Mouse (Mus musculus) adrenal gland, adult 18-20 months (tissue): ENCODE measurements around the gene Tap2. TPM values are rescaled to one million over a fixed set of nuclear protein-coding genes. Genes with fewer than 3 reads are reported as not detected.
"Not testable (repeated sequence)": the region's sequence is repeated elsewhere in the genome, so short reads cannot be mapped to it uniquely, and the experiment has no call there.

Experiments used
- DNase-seq, 2 experiments: peaks; one replicate each; pipeline ENCODE4 v3.0.0; 2021 to 2022; ENCODE audit warnings: low spot score in 2 of 2
- total RNA-seq, 2 experiments: library from RNA; stranded (reverse); gene quantifications; 1 replicate in 1 of 2; 2 replicates in 1 of 2; pipeline ENCODE4 v1.2.3; 2021

Gene Tap2
- total RNA-seq, 2 experiments from 2014 or later = 51.6 to 60.9 TPM

GRCm38 (mm10) chr17:34210599-34210998, 7.3 kb downstream of the Tap2 start:
- peak; percentile 28 to 45 for DNase-seq

GRCm38 (mm10) chr17:34211746-34212365, 8.5 kb downstream of the Tap2 start:
- peak in 1 of 2 experiments; percentile 25 for DNase-seq

- peak in 1 of 2 experiments; percentile 13 for DNase-seq
These were observed 10.6 kb downstream of the Tap2 start for GRCm38 (mm10) chr17:34213936-34214335.

GRCm38 (mm10) chr17:34215176-34215575, 11.8 kb downstream of the Tap2 start:
- peak in 1 of 2 experiments; percentile 14 for DNase-seq

GRCm38 (mm10) chr17:34217216-34217928, 14.0 kb downstream of the Tap2 start:
- peak in 1 of 2 experiments; percentile 14 for DNase-seq

DNA sequence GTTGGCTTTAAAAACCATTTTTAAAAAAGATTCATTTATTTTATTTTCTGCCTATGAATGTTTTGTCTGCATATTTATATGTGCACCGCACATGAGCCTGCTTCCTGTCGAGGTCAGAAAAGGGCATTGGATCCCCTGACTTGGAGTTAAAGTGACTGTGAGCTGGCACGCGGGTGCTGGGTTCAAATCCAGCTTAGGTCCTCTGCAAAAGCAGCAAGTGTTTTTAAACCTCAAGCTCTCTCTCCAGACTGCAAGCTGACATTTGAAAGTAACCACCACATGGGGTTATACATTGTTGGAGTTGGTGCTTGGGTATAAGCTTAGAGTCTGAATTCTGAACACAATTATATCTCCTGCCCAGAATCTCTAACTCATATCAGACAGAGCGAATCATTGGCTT, 14.7 kb downstream of the Tap2 start:
- DNase-seq = no peak

DNA sequence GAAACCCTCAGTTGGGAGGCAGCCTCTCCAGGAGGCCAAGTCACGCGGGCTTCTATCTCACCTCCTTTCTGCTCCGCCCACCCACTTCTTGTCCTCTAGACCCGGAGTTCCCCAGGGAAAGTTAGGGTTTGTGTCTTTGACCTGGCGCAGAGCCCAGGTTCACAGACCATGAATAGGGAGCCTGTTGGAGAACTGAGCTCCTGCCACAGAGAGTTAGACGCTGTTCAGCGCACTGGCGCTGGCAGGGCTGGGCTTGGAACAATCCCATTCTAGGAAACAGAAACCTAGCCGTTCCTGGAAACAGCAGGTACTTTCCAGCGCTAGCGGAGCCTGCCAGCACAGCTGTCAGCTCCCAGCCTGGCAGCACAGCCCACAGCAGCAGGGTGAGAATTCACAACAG, 15.3 kb downstream of the Tap2 start:
- peak in 1 of 2 experiments; percentile 55 for DNase-seq

DNA sequence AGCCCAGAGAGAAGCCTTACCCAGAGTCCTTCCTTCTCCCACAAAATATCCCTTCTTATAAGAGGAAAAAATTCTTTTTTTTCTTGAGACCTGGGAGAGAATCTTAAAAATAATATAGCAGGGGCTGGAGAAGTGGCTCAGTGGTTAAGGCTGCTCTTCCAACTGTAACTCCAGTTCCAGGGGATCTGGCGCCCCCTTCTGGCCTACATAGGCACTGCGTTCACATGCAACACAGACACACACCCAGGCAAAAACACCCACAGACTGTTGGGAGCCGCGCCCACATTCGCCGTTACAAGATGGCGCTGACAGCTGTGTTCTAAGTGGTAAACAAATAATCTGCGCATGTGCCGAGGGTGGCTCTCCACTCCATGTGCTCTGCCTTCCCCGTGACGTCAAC, 15.8 kb downstream of the Tap2 start:
- DNase-seq = peak; percentile 60 to 69

GRCm38 (mm10) chr17:34219801-34220200, 16.5 kb downstream of the Tap2 start:
- peak in 1 of 2 experiments; percentile 26 for DNase-seq

GRCm38 (mm10) chr17:34220401-34220800, 17.1 kb downstream of the Tap2 start:
- DNase-seq = not testable (repeated sequence)

DNA sequence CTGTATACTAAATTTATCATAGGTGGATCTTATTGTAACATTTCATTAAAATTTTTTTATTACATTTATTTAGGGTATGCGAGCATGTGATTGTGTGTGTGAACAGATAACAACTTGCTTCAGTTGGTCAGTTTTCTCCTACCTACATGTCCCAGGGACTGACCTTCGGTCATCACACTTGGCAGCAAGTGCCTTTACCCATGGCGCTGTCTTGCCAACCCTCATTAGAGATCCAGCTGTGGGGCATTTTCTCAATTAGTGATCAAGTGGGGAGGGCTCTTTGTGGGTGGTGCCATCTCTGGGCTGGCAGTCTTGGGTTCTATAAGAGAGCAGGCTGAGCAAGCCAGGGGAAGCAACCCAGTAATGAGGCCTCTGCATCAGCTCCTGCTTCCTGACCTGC, 21.5 kb downstream of the Tap2 start:
- DNase-seq = no peak

GRCm38 (mm10) chr17:34225426-34225825, 22.1 kb downstream of the Tap2 start:
- no peak for DNase-seq

GRCm38 (mm10) chr17:34225911-34226310, 22.6 kb downstream of the Tap2 start:
- DNase-seq = not testable (repeated sequence)

GRCm38 (mm10) chr17:34230971-34231370, 27.6 kb downstream of the Tap2 start:
- not testable (repeated sequence) for DNase-seq

DNA sequence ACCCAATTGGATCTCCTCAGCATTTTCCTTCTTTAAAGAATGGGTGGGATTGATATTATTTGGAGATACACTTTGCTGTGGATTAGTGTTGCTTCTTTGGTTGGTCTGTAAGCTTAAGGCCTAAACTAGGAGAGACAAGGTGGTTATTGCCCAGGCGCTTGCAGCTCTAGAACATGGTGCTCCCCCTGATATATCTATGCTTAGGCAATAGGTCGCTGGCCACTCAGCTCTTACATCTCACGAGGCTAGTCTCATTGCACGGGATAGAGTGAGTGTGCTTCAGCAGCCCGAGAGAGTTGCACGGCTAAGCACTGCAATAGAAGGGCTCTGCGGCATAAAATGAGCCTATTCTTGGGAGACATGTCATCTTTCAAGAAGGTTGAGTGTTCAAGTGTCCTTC, 28.7 kb downstream of the Tap2 start:
- DNase-seq = not testable (repeated sequence)

DNA sequence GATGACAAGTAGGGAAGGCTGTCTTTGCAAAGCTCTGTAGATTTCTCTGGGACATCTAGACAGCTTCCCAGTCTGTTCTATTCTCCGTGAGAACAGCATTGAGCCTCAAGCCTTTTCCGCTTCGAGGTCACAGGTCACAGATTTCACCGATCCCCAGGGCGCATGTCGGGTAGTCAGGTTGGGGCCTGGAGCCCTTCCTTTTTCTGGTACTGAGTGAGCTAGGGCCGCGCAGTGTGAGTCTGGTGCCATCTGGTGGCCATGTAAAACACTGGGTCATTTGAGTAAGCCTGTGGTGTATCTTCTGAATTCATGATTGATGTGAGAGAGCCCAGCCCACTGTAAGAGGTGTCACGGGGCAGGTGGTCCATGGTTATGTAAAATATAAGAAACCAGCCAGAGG, 31.6 kb downstream of the Tap2 start:
- DNase-seq = peak; percentile 74 to 79

- no peak for DNase-seq
These were observed 33.4 kb downstream of the Tap2 start for GRCm38 (mm10) chr17:34236691-34237090.

GRCm38 (mm10) chr17:34237741-34238140, 34.4 kb downstream of the Tap2 start:
- no peak for DNase-seq

DNA sequence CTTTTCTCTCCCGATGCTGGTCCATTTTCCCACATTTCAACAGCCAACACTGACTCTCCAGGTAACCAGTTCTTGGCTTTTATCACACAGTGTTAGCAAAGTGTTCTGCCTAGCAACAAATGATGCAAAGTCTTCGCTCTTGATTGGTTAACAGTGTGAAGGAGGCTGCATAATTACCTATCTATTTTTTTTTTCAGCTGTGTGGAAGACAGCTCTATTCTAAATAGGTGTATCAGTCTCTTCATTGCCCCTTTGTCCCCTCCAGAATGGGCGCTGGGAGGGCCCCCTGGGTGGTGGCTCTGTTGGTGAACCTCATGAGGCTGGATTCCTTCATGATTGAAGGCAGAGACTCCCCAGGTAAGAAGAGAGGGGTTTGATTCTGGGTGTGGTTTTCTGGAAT, 35.4 kb downstream of the Tap2 start, which contains the start of gene H2-Ob:
Gene H2-Ob, plus strand, starts transcription at position 198 of the 400 bp plus-strand sequence.
- DNase-seq = no peak

DNA sequence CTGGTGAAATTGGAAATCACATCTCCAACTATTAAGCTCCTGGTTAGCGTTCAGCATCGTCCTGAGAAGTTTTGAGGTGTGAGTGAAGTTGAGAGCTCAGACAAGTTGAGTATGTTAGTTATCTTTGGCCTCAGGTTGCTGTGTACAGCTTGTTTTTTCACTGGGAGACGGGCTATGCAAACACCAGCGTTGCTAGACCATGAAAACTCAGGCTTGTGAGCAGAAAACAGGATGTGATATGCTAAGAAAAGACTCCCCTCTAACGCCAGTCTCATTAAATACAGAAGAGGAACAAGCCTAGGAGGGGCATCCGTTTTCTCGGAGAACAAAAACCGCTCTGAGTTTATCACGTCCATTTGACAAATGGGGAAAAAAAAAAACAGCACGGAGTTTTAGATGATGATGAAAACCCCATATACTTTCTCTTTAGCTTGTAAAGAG, 36.3 kb downstream of the Tap2 start:
- DNase-seq = no peak

DNA sequence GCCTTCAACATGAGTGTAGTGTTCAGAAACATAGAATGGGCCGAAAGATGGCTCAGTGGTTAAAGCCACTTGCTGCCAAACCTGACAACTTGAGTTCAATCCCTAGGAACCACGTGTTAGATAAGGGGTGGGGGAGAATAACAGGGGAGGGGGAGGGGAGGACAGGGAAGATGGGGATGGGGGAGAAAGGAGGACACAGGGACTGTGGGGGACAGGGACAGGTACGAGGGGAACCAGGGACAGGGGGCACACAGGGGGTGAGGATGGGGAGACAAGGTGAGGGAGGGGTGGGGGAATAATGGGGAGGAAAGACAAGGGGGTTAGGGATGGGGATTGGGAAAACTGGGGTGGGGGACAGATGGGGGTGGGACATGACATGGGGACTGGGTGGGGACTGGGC, 37.0 kb downstream of the Tap2 start:
- DNase-seq = no peak

DNA sequence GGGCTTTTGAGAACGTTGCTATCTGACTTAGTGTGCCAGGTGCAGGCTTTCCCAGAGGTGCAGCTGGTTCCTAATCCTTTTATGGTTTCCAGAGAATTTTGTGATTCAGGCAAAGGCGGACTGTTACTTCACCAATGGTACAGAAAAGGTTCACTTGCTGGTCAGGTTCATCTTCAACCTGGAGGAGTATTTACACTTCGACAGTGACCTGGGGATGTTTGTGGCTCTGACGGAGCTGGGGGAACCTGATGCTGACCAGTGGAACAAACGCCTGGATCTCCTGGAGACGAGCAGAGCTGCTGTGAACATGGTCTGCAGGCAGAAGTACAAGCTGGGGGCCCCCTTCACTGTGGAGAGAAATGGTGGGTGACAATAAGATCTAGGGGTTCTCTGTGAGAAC, 37.6 kb downstream of the Tap2 start:
- no peak for DNase-seq
